Mouse (Mus musculus) gonadal fat pad, adult 2 months (tissue): ENCODE measurements around the gene Mettl23. TPM values are rescaled to one million over a fixed set of nuclear protein-coding genes. Genes with fewer than 3 reads are reported as not detected.

Source experiments
- DNase-seq: peaks from one replicate; pipeline ENCODE4 v3.0.0-alpha.2; 2012; ENCODE audit warnings: low read depth
- polyA plus RNA-seq: library from polyadenylated mRNA; depleted of rRNA; stranded (reverse); fragments of >200 nt; gene quantifications from 2 replicates; pipeline ENCODE4 v1.2.3, GENCODE M21; 2012; rRNA removed

The Mettl23 gene
- 20.9 and 25.9 TPM in 2 replicates for polyA plus RNA-seq

GRCm38 (mm10) chr11:116843261-116844233, at the start of gene Mettl23, which contains the start of gene Jmjd6:
Gene Mettl23 (plus strand): TSS chr11:116843278.
Gene Jmjd6 (minus strand): TSS chr11:116843449.
- no peak for DNase-seq

DNA sequence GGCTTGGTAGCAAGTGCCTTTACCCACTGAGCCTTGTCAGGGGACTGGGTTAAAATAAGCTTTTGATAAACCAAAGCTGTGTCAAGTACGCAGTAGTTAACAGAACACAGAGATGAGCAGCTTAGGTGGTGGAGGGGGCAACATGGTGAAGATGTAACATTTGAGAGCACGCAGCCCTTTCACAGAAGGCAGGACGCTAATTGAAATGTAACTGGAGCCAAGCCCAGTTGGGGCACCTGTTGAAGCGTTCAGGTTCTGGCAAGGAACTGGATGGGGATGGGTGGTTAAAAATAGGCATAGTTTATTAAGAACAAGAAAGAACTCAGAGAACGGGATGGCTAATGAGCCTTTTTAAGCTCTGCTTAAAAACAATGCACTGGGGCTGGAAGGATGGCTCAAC, 43.7 kb upstream of the Mettl23 start:
- no peak for DNase-seq

- no peak for DNase-seq
These were observed 42.0 kb upstream of the Mettl23 start for GRCm38 (mm10) chr11:116801106-116801505.

GRCm38 (mm10) chr11:116802709-116803108, 40.4 kb upstream of the Mettl23 start:
- DNase-seq, result no peak

GRCm38 (mm10) chr11:116806136-116807071, 36.7 kb upstream of the Mettl23 start:
- no peak for DNase-seq

DNA sequence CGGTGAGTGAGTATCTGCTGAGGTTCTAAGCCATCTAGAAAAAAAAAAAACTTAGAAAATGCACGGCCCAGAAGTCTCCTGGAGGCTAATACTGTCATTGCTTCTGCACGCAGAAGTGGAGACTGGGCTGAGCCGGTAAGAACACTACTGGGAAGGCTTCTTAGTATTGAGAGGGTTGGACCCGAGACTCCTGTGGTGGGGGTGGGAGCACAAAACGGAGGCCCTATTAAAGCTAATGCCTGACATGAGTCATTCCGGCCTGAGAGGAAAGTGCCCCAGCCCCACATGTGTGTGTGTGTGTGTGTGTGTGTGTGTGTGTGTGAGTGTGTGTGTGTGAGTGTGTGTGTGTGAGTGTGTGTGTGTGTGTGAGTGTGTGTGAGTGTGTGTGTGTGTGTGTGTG, 36.0 kb upstream of the Mettl23 start:
- DNase-seq, result no peak

GRCm38 (mm10) chr11:116807526-116807925, 35.6 kb upstream of the Mettl23 start:
- no peak for DNase-seq

GRCm38 (mm10) chr11:116807938-116808606, 35.0 kb upstream of the Mettl23 start:
- no peak for DNase-seq

DNA sequence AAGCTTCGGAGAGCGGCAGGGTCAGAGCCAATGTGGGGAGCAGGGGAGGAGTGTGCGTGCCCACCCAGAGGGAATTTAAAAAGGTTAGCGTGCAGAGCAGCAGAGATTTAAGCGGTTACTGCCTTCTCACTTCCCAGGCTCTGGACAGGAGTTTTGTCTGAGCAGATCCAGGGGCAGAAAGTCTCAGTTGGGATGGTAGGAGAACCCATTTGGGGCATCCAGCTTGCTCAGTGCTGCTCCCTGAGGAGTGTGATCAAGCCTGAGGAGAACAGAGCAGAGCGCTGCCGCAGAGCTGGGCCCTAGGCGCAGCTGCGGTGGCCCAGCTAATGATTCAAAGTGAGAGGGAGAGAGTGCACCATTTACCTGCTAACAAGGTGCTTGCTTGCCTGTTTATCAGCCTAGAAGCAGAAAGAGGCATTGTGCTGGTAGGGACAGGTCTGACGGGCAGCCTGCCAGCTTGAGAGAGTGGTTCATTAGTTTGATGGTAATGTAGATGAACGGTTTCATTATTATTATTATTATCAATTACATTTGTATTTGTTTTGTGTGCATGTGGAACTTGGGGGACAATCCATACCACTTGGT, 34.2 kb upstream of the Mettl23 start:
- no peak for DNase-seq

DNA sequence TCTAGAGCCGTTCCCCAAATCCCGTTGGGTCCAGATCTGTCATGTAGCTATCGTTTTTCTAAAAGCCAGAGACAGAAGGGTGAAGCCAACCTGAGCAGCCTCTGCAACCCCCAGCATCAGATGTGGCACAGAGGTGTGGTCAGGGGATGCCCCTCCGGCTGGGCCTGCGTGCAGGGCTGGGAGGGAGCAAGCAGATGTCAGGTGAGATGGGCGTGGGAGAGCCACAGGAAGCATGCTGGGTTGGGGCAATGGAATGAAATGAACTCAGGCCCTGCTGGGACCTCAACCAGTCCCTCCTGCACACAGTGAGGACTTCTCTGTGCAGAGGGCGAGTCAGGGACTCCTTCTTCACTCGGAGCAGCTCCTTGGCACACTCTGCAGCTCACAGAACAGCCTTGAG, 33.6 kb upstream of the Mettl23 start:
- DNase-seq, result no peak

- no peak for DNase-seq
These were observed 32.5 kb upstream of the Mettl23 start for GRCm38 (mm10) chr11:116810528-116810927.

DNA sequence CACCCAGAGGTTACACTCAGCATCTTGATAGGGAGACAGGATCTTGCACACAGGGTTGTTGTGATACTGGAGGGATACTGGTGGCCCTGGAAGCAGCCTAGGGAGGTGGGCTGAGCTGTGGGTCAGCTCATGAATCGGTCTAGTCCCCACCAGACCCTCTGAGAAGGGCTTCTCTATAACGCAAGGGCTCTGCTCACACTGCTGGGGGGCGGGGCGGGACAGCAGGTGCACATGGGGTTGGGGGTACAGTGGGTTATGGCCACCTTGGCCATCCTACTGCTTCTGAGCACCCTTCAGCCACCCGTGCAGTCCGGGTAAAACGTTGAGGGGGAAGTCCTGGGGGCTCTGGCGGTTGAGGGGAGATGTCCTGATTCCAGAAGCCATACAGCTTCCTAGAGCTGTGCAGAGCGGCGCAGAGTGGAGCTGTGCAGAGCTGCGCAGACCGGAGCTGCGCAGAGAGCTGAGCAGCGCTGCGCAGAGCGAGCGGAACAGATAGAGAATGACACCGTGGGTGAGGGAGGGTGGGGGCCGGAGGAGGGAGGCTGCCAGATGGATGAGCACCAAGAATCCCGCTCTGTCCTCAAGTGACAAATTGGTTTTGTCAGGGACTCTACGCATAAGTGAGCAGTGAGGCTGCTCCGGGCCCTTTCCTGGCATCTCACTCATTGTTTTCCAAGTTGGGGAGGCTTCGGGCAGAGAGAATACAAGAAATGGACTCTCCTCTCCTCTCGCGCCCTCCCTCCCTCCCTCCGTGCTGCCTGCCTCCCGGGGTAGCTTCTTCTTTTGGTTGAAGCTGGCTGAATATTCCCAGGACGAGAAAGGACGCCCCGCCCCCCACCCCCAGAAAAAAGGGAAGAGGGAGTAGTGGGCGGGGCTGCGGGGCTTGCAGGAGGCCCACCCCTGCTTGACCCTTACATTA, 31.8 kb upstream of the Mettl23 start:
- DNase-seq, result no peak

- DNase-seq, result no peak
These were observed 30.1 kb upstream of the Mettl23 start for GRCm38 (mm10) chr11:116812793-116813529.

DNA sequence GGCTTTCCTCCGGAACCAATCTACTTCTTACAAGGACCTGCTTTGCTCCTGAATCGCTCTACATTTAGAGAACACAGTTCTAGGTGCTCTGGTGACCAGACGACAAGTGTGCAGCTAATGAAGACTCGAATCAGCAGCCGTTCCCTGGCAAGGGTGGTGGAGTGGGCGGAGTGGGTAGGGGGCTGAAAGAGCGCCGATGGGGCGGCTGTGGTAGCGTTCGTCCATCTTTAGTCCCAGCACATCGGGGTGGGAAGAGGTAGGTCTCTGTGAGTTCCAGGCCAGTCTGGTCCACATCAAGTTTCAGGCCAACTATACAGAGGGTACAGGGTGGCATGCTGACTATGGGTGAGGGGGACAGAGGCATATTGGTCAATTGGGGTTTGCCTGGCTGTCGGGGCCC, 29.5 kb upstream of the Mettl23 start:
- no peak for DNase-seq

- no peak for DNase-seq
These were observed 28.8 kb upstream of the Mettl23 start for GRCm38 (mm10) chr11:116814076-116814883.

DNA sequence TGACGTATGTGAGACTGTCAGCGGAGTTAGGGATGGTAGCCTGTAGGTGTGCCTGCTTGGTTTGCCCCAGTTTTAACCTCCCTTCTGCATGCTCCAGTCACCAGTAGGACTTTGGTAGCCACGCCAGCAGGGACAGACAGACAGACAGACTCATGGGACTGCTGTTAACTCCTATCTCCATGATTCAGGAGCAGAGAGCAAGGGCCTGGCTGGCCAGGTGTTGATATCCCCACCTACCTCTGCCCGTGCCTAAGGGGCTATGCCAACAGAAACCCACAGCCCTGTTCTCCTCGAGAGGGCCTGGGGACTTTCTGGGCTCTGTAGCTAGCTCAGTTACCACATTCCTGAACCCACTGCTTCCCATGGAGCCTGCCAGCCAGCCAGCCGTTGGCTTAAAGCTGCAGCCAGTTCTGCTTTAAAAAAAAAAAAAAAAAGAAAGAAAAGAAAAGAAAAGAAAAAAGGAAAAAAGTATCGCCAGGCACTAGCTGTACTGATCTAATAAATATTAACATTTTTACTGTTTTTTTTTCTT, 28.1 kb upstream of the Mettl23 start:
- DNase-seq, result no peak

- DNase-seq, result no peak
These were observed 26.3 kb upstream of the Mettl23 start for GRCm38 (mm10) chr11:116816769-116817168.

DNA sequence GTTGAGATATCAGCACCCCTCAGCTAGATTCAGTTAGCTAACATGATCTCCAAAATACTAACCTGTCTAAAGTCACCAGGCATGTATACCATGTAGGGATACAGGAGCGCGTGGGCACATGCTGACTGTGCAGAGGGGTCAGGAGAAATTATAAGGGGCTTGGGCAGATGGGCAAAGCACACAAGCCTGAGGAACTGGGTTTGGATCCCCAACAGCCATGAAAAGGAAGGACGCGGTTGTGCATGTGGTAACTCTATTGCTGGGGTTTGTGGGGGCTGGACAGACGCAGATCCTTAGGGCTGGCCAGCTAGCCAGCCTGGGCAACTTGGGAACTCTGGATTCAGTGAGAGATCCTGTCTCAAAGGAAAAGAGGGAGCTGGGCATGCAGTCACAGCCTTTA, 25.5 kb upstream of the Mettl23 start:
- DNase-seq, result no peak
